Mouse (Mus musculus) gastrocnemius, adult 2 months (tissue): ENCODE measurements around the gene Smim6. TPM values are rescaled to one million over a fixed set of nuclear protein-coding genes. Genes with fewer than 3 reads are reported as not detected.
A peak's percentile ranks its signal among the peaks of the same experiment; 100 is the strongest.

ENCODE experiments used
- DNase-seq: peaks from one replicate; pipeline ENCODE4 v3.0.0; 2022
- H3K27ac ChIP-seq: fragments of 200-600 bp; 2 replicates; pipeline ENCODE4 v1.8.1; 2022; ENCODE audit warnings: mild to moderate bottlenecking
- H3K4me3 ChIP-seq: fragments of 200-600 bp; 2 replicates; pipeline ENCODE4 v1.8.1; 2022; ENCODE audit warnings: mild to moderate bottlenecking, moderate library complexity
- CTCF ChIP-seq: fragments of 200-600 bp; IDR thresholded peaks from 2 replicates; pipeline ENCODE4 v1.8.1; 2022; ENCODE audit warnings: antibody characterized with exemption, mild to moderate bottlenecking, moderate library complexity
- intact Hi-C: fragments of 180-260 bp; cut with DNase I; formaldehyde crosslinking; loops from one replicate; pipeline ENCODE4 v1.15.1; 2025
- total RNA-seq, 2 experiments: library from RNA; stranded (reverse); gene quantifications; 2 replicates each; pipeline ENCODE4 v1.2.3; 2021

Gene Smim6
- total RNA-seq, 2 experiments from 2014 or later: not detected

GRCm38 (mm10) chr11:115956453-115956852 lies 44.6 kb downstream of the Smim6 start:
- intact Hi-C loops: no loop called here
- no peak overlapping the region for H3K4me3 ChIP-seq
- no peak for TF ChIP-seq CTCF
- no peak for DNase-seq
- peak overlapping the region; percentile 68 for H3K27ac ChIP-seq

- H3K27ac ChIP-seq: peak overlapping the region; percentile 68
- intact Hi-C loops: no loop called here
- TF ChIP-seq CTCF: no peak
- no peak overlapping the region for H3K4me3 ChIP-seq
- no peak for DNase-seq
These were observed 46.2 kb downstream of the Smim6 start for GRCm38 (mm10) chr11:115957971-115958370.

GRCm38 (mm10) chr11:115959018-115959417 lies 47.2 kb downstream of the Smim6 start:
- TF ChIP-seq CTCF: no peak
- DNase-seq: no peak
- Histone ChIP-seq H3K27ac (peak overlapping the region; percentile 24; the same call in 1 of the 2 replicates), H3K4me3 (no peak overlapping the region)
- intact Hi-C loops: no loop called here

- no peak for DNase-seq
- intact Hi-C loops: no loop called here
- Histone ChIP-seq H3K4me3 (no peak overlapping the region), H3K27ac (peak overlapping the region; percentile 68)
- TF ChIP-seq CTCF: no peak
These were observed 51.0 kb downstream of the Smim6 start for GRCm38 (mm10) chr11:115962651-115963412.

Other genes starting within 250 kb of the Smim6 start
- 10 to 100 TPM; 60.3 to 74.7 TPM for gene Grb2, start 203.4 kb upstream of the Smim6 start, total RNA-seq
- 10 to 100 TPM; 90.6 to 99.5 TPM for gene Tmem94, start 146.6 kb upstream of the Smim6 start, total RNA-seq
- gene Caskin2, start 98.4 kb upstream of the Smim6 start, total RNA-seq: 10 to 100 TPM; 14.5 to 19.2 TPM
- 1 to 10 TPM; 6.2 to 6.9 TPM for gene Tsen54, start 97.3 kb upstream of the Smim6 start, total RNA-seq
- gene Llgl2, start 88.0 kb upstream of the Smim6 start, total RNA-seq: 1 to 10 TPM; 8.3 to 9.8 TPM
- not detected for gene Myo15b, start 53.6 kb upstream of the Smim6 start, total RNA-seq
- under 1 TPM; 0.23 to 0.89 TPM for gene Smim5, start 12.1 kb upstream of the Smim6 start, total RNA-seq
- 10 to 100 TPM; 12.1 to 13.4 TPM for gene Sap30bp, start 21.3 kb downstream of the Smim6 start, total RNA-seq
- 1 to 10 TPM; 7.5 to 8.6 TPM for gene Recql5, start 21.5 kb downstream of the Smim6 start, total RNA-seq
- gene Itgb4, start 62.7 kb downstream of the Smim6 start, total RNA-seq: 1 to 10 TPM; 4.2 to 4.5 TPM
- 1 to 10 TPM; 3.0 to 3.8 TPM for gene Galk1, start 100.7 kb downstream of the Smim6 start, total RNA-seq
- 10 to 100 TPM; 55.9 to 58.7 TPM for gene H3f3b, start 115.9 kb downstream of the Smim6 start, total RNA-seq
- 1 to 10 TPM; 7.0 to 7.4 TPM for gene Unk, start 118.3 kb downstream of the Smim6 start, total RNA-seq
- under 1 TPM; 0.13 to 0.50 TPM for gene Unc13d, start 165.9 kb downstream of the Smim6 start, total RNA-seq
- gene Wbp2, start 175.0 kb downstream of the Smim6 start, total RNA-seq: 10 to 100 TPM; 77.2 to 81.8 TPM
- 10 to 100 TPM in 1 of 2 experiments, 1 to 10 TPM in 1; 6.0 to 12.2 TPM for gene Trim47, start 215.2 kb downstream of the Smim6 start, total RNA-seq
- 1 to 10 TPM; 4.2 to 6.6 TPM for gene Trim65, start 219.1 kb downstream of the Smim6 start, total RNA-seq
- gene Mrpl38, start 226.9 kb downstream of the Smim6 start, total RNA-seq: 10 to 100 TPM; 47.5 to 61.5 TPM